Mouse (Mus musculus) liver, embryonic 14.5 days (tissue): ENCODE results near the gene Mthfsd. TPM values are rescaled to one million over a fixed set of nuclear protein-coding genes. Genes with fewer than 3 reads are reported as not detected.

Experiments used
- ATAC-seq: fragments of 200-750 bp; cut with Nextera tagmentation; 2 replicates; pipeline ENCODE4 v1.8.0; 2017; ENCODE audit warnings: moderate number of reproducible peaks, mild to moderate bottlenecking, moderate library complexity; ENCODE audit not compliant: insufficient read depth
- DNase-seq, 3 experiments: peaks; one replicate each; pipeline ENCODE4 v3.0.0-alpha.2; 2012 to 2013; ENCODE audit warnings: low read depth in 3 of 3, low spot score in 3 of 3
- H3K27ac ChIP-seq: fragments of 300-500 bp; sonication (generic); 2 replicates; pipeline ENCODE4 v1.5.1; 2014; ENCODE audit warnings: moderate library complexity, mild to moderate bottlenecking, control low read depth, inconsistent platforms
- H3K27me3 ChIP-seq: fragments of 300-500 bp; sonication (generic); 2 replicates; pipeline ENCODE4 v1.6.1; 2014; ENCODE audit warnings: mild to moderate bottlenecking, low read length, moderate library complexity; ENCODE audit not compliant: control insufficient read depth, insufficient read depth
- H3K36me3 ChIP-seq: fragments of 300-500 bp; sonication (generic); replicated peaks from 2 replicates; pipeline ENCODE4 v1.6.1; 2014; ENCODE audit warnings: low read depth; ENCODE audit not compliant: control insufficient read depth, insufficient read depth
- H3K4me1 ChIP-seq, 2 experiments: fragments of 200-500 bp in 1 of 2; fragments of 300-500 bp in 1 of 2; sonication (generic) in 1 of 2; replicated peaks; 2 replicates each; pipeline ENCODE4 v1.6.1; 2012 to 2014; ENCODE audit warnings: antibody characterized with exemption in 1 of 2, inconsistent platforms in 1 of 2, low read length in 1 of 2; ENCODE audit not compliant: control insufficient read depth in 2 of 2, insufficient read depth in 2 of 2
- H3K4me2 ChIP-seq: fragments of 300-500 bp; sonication (generic); 2 replicates; pipeline ENCODE4 v1.6.1; 2014; ENCODE audit warnings: low read depth, mild to moderate bottlenecking, control low read depth, moderate library complexity
- H3K4me3 ChIP-seq, 2 experiments: fragments of 200-500 bp in 1 of 2; fragments of 300-500 bp in 1 of 2; sonication (generic) in 1 of 2; 2 replicates each; pipeline ENCODE4 v1.5.1; 2012 to 2014; ENCODE audit warnings: low read depth in 2 of 2, low read length in 2 of 2, mild to moderate bottlenecking in 2 of 2, control low read depth in 1 of 2, inconsistent platforms in 1 of 2, moderate library complexity in 1 of 2; ENCODE audit not compliant: insufficient read depth in 1 of 2
- H3K9ac ChIP-seq: fragments of 300-500 bp; sonication (generic); replicated peaks from 2 replicates; pipeline ENCODE4 v1.6.1; 2014; ENCODE audit warnings: mild to moderate bottlenecking, control low read depth, moderate library complexity
- H3K9me3 ChIP-seq: fragments of 300-500 bp; sonication (generic); 2 replicates; pipeline ENCODE4 v1.6.1; 2016; ENCODE audit warnings: low read length, mixed read lengths; ENCODE audit not compliant: control insufficient read depth
- CTCF ChIP-seq: IDR thresholded peaks from 2 replicates; pipeline ENCODE4 v1.5.1; 2016; ENCODE audit warnings: antibody characterized with exemption, low read depth, control low read depth
- EP300 ChIP-seq: IDR thresholded peaks from 2 replicates; pipeline ENCODE4 v1.6.1; 2016; ENCODE audit warnings: antibody characterized with exemption, low read depth
- WGBS: fragments of 180-500 bp; shearing (Covaris S2); extraction: QIAGEN DNeasy Blood & Tissue Kit; methylation state at CpG from one replicate; pipeline ENCODE4 v1.1.7; 2014; ENCODE audit not compliant: insufficient replicate concordance; 5-methylcytosine and 5-hydroxymethylcytosine counted together
- polyA plus RNA-seq, 2 experiments: library from polyadenylated mRNA; depleted of rRNA in 1 of 2; stranded (reverse) in 1 of 2; unstranded in 1 of 2; fragments of >200 nt; fragmentation: Nextera tagmentation in 1 of 2; extraction: Ambion mirVana in 1 of 2; gene quantifications; 2 replicates each; pipeline versions ENCODE4 v1.2.1 to v1.2.3; 2012 to 2014

Mthfsd gene
- polyA plus RNA-seq, 2 experiments, result 20.3 to 21.5 TPM

DNA sequence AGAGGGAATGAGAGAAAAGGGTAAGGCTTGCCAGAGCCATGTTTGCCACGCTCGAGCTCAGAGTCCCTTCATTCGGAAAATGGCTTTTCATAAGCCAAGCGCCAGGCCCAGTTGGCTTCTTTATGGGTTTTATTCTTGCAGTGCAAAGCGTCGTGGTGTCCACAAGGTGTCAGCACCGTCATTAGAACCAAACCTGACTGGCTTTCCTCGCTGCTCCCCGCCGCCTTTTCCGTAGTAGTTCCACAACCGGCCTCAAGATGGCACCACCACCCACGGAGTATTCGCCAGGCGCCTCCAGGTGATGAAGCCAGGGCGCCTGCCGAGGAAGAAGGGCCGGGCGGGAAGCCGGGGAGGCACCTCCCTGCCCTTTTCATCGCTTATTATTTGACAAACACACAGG is 5.1 kb upstream of the Mthfsd start:
- Histone ChIP-seq H3K4me3 (no peak overlapping the region), H3K4me2 (no peak overlapping the region), H3K27me3 (peaks cover 49% of the 10 kb centered on the region), H3K9ac (no peak overlapping the region), H3K9me3 (no peaks in the 10 kb centered on the region), H3K4me1 (peaks cover 3% of the 10 kb centered on the region in 2 experiments; a peak in 2 of 4 replicates), H3K27ac (no peak overlapping the region), H3K36me3 (no peaks in the 10 kb centered on the region)
- peak; percentile 98 for TF ChIP-seq CTCF
- TF ChIP-seq EP300, result no peak
- WGBS, result under 1% methylated on average over 21 of the region's 21 CpGs
- ATAC-seq (peak; percentile 9; the same call in 1 of the 2 replicates), DNase-seq (peak; percentile 68 to 77 (median 72))

- H3K9ac ChIP-seq, result no peak overlapping the region
- ATAC-seq (no peak), DNase-seq (no peak)
- no peak overlapping the region for H3K27ac ChIP-seq
- no peaks in the 10 kb centered on the region for H3K9me3 ChIP-seq
- H3K4me3 ChIP-seq, result no peak overlapping the region
- no peaks in the 10 kb centered on the region for H3K36me3 ChIP-seq
- H3K4me1 ChIP-seq, result peaks cover 3 to 6% of the 10 kb centered on the region in 2 experiments; a peak in 2 of 4 replicates
- 25% methylated on average over 7 of the region's 7 CpGs for WGBS
- H3K27me3 ChIP-seq, result peaks cover 30% of the 10 kb centered on the region
- TF ChIP-seq CTCF, result no peak
- TF ChIP-seq EP300, result no peak
- no peak overlapping the region for H3K4me2 ChIP-seq
Observed at GRCm38 (mm10) chr8:121111145-121111907, 3.1 kb upstream of the Mthfsd start.

GRCm38 (mm10) chr8:121108657-121109056 is 465 bp upstream of the Mthfsd start:
- Histone ChIP-seq H3K9me3 (no peaks in the 10 kb centered on the region), H3K36me3 (no peaks in the 10 kb centered on the region), H3K27ac (no peak overlapping the region), H3K4me1 (peaks cover 3 to 6% of the 10 kb centered on the region in 2 experiments; a peak in 2 of 4 replicates), H3K27me3 (peaks cover 3% of the 10 kb centered on the region), H3K9ac (peak overlapping the region; percentile 78), H3K4me3 (peak overlapping the region; percentile 77 to 89), H3K4me2 (peak overlapping the region; percentile 84)
- DNase-seq, result no peak
- TF ChIP-seq CTCF, result no peak
- TF ChIP-seq EP300, result no peak
- ATAC-seq, result no peak
- 7% methylated on average over 5 of the region's 5 CpGs for WGBS

DNA sequence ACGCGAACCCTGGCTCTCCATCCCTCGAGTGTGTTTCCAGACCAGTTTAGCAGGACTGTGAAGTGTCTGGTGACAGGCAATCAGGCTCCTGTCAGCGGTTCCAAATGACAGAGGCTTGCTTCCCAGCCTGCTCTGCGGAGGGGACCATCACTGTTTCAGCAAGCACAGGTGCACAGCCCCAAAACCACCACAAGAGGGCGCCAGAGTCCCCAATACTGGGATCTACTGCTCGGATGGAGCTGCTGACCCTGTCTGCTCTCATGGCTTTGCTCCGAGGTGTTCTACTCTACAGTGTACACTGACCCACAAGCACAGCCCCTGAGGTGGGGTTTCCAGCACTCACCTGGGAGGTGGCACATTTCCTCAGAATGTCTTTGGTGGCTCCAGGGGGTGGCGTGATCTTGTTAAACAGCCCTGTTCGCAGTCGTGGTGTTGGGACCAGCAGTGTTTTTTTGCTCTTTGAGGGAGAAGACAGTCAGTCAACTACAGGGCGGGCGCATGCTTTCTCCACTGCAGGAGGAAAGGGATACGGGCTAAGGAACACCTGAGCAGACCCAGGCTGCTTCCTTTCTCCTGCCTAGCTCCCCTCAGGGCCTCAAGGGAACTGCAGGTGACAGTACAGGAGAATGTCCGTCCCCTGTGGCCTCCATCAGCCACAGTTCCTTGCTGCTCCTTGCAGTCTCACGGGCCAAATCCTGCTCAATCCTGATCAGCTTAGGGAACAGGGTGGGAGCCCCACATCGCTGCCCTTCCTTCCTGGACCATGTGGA is 4.0 kb downstream of the Mthfsd start:
- H3K36me3 ChIP-seq, result no peaks in the 10 kb centered on the region; the same call in 1 of the 2 replicates
- no peak overlapping the region for H3K4me2 ChIP-seq
- DNase-seq (peak in 2 of 3 experiments; percentile 37 to 47), ATAC-seq (no peak)
- no peak overlapping the region for H3K4me3 ChIP-seq
- H3K27ac ChIP-seq, result no peak overlapping the region
- no peak overlapping the region for H3K9ac ChIP-seq
- 50% methylated on average over 17 of the region's 17 CpGs for WGBS
- TF ChIP-seq CTCF (peak; percentile 98), EP300 (no peak)
- H3K9me3 ChIP-seq, result no peaks in the 10 kb centered on the region
- H3K27me3 ChIP-seq, result no peaks in the 10 kb centered on the region
- peaks cover 3 to 6% of the 10 kb centered on the region in 2 experiments; a peak in 2 of 4 replicates for H3K4me1 ChIP-seq

GRCm38 (mm10) chr8:121093496-121093895 is 14.7 kb downstream of the Mthfsd start:
- 60% methylated on average over 6 of the region's 6 CpGs for WGBS
- DNase-seq (no peak), ATAC-seq (no peak)

More at GRCm38 (mm10) chr8:121093496-121093895, 14.7 kb downstream of the Mthfsd start:
- Histone ChIP-seq H3K9ac (no peak overlapping the region), H3K36me3 (no peaks in the 10 kb centered on the region; the same call in none of the 2 replicates), H3K4me2 (no peak overlapping the region), H3K4me3 (no peak overlapping the region), H3K4me1 (no peaks in the 10 kb centered on the region), H3K27me3 (peaks cover 41% of the 10 kb centered on the region), H3K9me3 (no peaks in the 10 kb centered on the region), H3K27ac (no peak overlapping the region)
- TF ChIP-seq EP300 (no peak), CTCF (no peak)
